Mouse (Mus musculus) adrenal gland, adult 8-10 months (tissue): ENCODE measurements around the gene Epb41l1. TPM values are rescaled to one million over a fixed set of nuclear protein-coding genes. Genes with fewer than 3 reads are reported as not detected.

Experiments
- DNase-seq: peaks from one replicate; pipeline ENCODE4 v3.0.0; 2022
- total RNA-seq, 4 experiments: library from RNA; stranded (reverse); gene quantifications; 2 replicates each; pipeline ENCODE4 v1.2.4; 2022

Epb41l1 gene
- total RNA-seq, 4 experiments from 2014 or later, result 72.4 to 109 (median 91.3) TPM

- no peak for DNase-seq
Observed at GRCm38 (mm10) chr2:156425618-156426017, 4.9 kb downstream of the Epb41l1 start.

- DNase-seq, result no peak
Observed at GRCm38 (mm10) chr2:156426151-156426550, 5.4 kb downstream of the Epb41l1 start.

GRCm38 (mm10) chr2:156429836-156430235 is 9.1 kb downstream of the Epb41l1 start:
- DNase-seq, result no peak

GRCm38 (mm10) chr2:156430326-156430725 is 9.6 kb downstream of the Epb41l1 start:
- peak; percentile 68 for DNase-seq

- no peak for DNase-seq
Observed at GRCm38 (mm10) chr2:156431409-156431808, 10.7 kb downstream of the Epb41l1 start.

GRCm38 (mm10) chr2:156432086-156432485 is 11.4 kb downstream of the Epb41l1 start:
- DNase-seq, result no peak

- peak; percentile 77 for DNase-seq
Observed at GRCm38 (mm10) chr2:156432874-156433868, 12.5 kb downstream of the Epb41l1 start.

- DNase-seq, result no peak
Observed at GRCm38 (mm10) chr2:156437637-156438036, 16.9 kb downstream of the Epb41l1 start.

GRCm38 (mm10) chr2:156439666-156440462 is 19.2 kb downstream of the Epb41l1 start:
- DNase-seq, result no peak

- no peak for DNase-seq
Observed at GRCm38 (mm10) chr2:156441909-156442308, 21.2 kb downstream of the Epb41l1 start.

- no peak for DNase-seq
Observed at GRCm38 (mm10) chr2:156443323-156443722, 22.6 kb downstream of the Epb41l1 start.

GRCm38 (mm10) chr2:156446489-156447035 is 25.9 kb downstream of the Epb41l1 start:
- no peak for DNase-seq

- DNase-seq, result peak; percentile 68
Observed at GRCm38 (mm10) chr2:156447413-156448295, 26.9 kb downstream of the Epb41l1 start.

GRCm38 (mm10) chr2:156451225-156452148 is 30.8 kb downstream of the Epb41l1 start:
- no peak for DNase-seq

GRCm38 (mm10) chr2:156452149-156452536 is 31.4 kb downstream of the Epb41l1 start:
- DNase-seq, result no peak

GRCm38 (mm10) chr2:156453822-156454221 is 33.1 kb downstream of the Epb41l1 start:
- DNase-seq, result peak; percentile 92

GRCm38 (mm10) chr2:156455508-156456108 is 34.9 kb downstream of the Epb41l1 start:
- DNase-seq, result peak; percentile 56

GRCm38 (mm10) chr2:156456386-156457342 is 36.0 kb downstream of the Epb41l1 start:
- no peak for DNase-seq

- no peak for DNase-seq
Observed at GRCm38 (mm10) chr2:156457343-156457717, 36.6 kb downstream of the Epb41l1 start.
